Mouse (Mus musculus) thymus, postnatal 10 days (tissue): ENCODE measurements at regions not wholly inside any gene's neighbourhood (a gene's known extent, or its start where the extent isn't known, plus 50 kb on each side); places are given as distances from the start of the nearest gene placed in this dataset.

Source experiments
- DNase-seq, 2 experiments: peaks; one replicate each; pipeline ENCODE4 v3.0.0; 2021; ENCODE audit warnings: low spot score in 2 of 2

GRCm38 (mm10) chr10:117527979-117528378, 101.3 kb upstream of the Cpm start:
- no peak for DNase-seq

DNA sequence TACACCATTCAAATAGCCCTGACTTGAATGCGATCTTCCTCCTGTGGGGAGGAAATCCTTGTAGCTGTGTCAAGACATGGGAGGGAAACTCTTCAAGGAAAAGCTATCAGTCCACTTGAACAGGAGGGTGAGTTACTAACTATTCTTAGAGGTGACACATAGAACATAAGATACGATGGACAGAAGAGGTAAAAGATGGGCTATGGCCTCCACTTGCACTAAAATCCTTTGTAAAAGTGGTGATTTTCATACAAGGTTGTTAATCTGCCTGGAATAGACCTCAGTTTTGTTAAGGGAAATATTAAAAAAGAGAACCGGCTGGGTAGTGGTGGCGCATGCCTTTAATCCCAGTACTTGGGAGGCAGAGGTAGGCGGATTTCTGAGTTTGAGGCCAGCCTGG, 102.1 kb upstream of the Cpm start:
- DNase-seq: no peak

DNA sequence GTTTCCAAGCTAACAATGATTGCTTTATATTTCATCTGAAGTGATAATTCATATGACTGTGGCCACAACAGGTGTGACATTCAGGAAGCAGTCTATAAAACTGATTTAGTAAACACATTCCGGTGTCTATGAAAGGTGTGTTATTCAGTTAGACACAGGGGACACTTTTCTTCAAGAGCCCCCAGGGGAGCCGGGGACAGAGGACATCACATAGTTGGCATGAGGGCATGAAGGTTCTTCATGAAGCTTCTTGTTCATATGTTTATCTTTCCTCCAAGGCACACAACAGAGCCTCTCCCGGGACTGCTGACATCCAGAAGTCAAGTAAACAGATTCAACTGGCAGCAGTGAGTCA, 102.5 kb upstream of the Cpm start:
- no peak for DNase-seq

- DNase-seq: no peak
Measured at GRCm38 (mm10) chr10:117526008-117526833, 103.1 kb upstream of the Cpm start.

- DNase-seq: no peak
Measured at GRCm38 (mm10) chr10:117525608-117526007, 103.7 kb upstream of the Cpm start.

GRCm38 (mm10) chr10:117524926-117525565, 104.3 kb upstream of the Cpm start:
- DNase-seq: no peak

DNA sequence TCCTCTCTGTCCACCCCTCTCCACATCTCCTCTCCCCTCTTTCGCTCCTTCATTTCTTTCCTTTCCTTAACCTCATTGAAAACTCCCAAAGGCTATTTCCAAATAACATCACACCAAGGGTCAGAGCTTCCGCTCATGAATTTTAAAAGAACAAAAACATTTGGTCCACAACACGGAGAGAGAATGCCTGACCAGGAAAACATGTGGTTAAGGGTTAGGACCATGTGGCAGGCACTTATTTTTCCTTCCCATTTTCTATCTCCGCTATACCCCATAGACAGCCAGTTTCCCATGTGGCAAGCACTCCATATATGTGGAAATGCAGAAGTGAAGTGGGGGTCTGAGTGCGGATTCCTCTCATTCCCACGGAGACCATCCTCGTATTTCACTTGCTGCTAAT, 105.2 kb upstream of the Cpm start:
- DNase-seq: no peak

DNA sequence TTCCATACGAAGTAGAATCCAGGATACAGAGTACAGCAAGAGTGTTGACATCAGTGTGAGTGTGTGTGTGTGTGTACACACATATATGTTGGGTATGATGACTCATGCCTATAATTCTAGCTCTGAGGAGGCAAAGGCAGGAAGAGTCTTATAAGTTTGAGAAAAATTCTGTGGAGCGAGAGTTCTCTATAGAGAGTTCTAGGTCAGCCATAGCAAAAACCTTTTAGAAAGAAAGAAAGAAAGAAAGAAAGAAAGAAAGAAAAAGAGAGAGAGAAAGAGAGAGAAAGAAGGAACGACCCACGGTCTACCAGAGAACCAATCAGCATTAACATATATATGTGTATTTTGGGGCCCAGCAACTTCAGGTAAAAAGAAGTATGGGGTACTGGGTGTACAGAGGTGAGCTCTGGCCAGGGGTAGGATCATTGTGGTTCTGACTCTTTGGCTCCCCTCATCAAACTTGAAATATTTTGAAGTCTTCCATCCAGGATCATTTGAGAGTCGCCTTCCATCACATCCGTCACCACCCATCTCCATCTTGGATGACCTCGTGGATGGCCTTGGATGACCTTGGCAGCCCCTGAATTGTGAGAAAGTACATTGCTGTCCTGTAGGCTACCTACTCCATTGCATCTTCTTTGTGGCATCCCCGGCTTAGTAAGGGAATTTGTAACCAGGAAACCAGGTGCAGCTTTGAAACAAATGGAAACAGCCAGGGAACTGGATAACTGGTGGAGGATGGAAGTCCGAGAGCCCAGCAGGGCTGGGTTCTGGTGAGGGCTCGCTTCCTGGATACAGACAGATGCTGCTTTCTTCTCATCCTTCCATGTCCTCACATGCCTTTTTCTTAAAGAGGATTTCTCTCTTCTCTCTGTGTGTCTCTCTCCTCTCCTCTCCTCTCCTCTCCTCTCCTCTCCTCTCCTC, 106.1 kb upstream of the Cpm start:
- no peak for DNase-seq

GRCm38 (mm10) chr10:117522373-117522772, 106.9 kb upstream of the Cpm start:
- no peak for DNase-seq

GRCm38 (mm10) chr10:117521315-117522270, 107.7 kb upstream of the Cpm start:
- DNase-seq: no peak

DNA sequence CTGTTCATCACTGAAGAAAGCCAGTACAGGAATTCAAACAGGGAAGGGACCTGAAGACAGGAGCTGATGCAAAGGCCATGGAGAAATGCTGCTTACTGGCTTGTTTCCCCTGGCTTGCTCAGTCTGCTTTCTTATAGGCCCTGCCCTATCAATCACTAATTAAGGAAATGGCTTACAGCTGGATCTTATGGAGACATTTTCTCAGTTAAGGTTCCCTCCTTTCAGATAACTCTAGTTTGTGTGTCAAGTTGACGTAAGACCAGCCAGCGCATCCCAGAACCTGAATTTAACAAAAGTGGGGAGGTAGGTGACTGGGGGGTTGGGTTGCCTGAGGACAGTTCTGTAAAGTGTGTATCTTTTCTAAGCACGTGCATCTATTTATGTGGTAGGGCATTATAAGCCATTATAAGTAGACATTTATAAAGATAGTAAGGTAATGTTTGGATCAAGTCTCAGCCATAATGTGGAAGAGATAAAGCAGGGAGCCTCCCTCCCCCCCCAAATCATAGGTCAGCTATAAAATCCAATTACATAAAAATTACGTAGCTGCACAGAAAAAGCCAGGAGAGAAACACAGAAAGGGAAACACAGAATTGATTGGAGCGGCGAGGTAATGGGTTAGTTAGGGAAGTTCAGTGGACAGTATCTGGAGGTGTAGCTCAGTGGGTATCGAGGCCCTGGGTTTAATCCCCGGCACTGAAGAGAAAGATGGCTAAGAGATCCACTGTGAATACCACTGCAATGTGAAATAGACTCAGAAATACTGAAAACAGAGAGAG, 108.6 kb upstream of the Cpm start:
- DNase-seq: no peak

DNA sequence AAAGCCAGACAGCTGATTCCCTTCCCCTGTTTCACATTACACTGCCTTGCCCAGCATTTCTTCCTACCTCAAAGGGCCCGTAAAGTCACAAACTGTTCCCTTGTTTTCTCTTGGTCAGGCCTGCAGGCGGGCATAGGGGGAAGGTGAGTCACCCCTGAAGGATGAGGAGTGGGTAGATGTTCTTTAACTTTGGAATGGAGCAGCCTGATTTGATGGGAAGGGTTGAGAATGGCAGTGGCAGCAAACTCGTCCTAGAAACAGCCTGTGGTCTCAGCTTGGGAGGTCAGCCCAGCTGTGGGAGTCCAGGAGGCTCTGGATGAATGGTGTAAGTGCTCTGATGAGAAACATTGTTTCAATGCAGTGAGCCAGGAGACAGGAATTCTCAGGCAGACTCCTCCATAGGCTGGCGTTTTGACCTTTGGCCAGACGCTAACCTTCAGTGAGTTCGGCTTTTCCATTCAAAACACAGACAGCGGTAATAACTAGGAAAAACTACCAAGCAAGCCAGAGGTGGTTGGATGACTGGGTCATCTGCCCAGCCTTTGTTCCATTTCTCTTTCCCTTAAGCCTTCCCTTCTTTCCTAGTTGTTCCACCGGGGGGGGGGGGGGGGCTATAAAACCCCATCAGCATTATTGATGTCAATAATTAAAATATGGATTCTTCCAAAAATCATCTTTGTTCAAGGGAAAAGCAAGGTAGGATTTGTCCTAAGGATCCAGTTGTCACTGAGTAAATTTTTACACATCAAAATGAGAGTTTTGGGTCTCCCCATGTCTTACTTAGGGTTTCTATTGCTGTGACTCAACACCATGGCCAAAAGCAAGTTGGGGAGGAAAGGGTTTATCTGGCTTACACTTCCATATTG, 109.4 kb upstream of the Cpm start:
- DNase-seq: no peak

GRCm38 (mm10) chr10:117518793-117519669, 110.3 kb upstream of the Cpm start:
- DNase-seq: no peak

DNA sequence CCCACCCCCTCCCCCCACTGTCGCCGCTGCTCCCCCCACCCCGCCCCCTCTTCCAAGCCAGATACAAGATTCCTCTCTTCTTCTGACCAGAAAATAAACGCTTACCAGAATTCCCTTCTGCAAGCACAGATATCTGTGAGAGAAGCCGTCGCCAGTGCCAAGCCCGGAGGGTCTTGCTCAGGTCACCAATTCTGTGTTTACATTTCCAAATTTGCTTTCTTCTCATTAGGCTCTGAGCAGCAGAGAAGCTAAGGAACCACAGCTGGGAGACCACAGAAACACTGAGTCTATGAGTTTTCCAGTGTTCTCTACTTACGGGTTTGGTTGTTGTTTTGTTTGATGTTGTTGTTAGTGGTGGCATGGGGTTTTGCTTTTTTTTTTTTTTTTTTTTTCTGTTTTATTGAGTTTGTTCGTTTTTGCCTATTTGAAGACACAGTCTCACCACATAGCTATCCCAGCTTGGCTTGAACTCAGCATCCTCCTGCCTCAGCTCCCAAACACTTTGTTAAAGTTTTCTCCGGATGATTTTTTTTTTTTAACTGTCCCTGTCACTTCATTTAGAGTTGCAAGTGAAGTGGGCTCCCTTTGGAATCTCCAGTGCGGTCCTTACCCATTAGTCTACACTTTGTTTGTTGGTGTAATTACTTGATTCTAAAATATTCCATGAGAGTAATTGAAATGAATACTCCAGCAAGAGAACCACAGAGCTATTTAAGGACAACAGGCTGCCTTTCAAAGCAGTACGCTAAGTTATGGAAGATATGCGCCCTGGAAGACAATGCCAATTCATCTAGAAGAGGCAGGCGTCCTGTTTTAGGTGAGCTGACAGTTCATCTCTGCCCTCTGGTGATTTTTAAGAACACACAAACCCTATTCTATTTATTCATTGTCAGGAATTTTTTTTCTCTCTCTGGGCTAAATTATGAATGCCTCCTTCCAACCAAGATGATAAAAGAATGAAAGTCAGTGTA, 111.2 kb upstream of the Cpm start:
- DNase-seq: no peak

GRCm38 (mm10) chr10:117517071-117517714, 112.1 kb upstream of the Cpm start:
- DNase-seq: no peak

DNA sequence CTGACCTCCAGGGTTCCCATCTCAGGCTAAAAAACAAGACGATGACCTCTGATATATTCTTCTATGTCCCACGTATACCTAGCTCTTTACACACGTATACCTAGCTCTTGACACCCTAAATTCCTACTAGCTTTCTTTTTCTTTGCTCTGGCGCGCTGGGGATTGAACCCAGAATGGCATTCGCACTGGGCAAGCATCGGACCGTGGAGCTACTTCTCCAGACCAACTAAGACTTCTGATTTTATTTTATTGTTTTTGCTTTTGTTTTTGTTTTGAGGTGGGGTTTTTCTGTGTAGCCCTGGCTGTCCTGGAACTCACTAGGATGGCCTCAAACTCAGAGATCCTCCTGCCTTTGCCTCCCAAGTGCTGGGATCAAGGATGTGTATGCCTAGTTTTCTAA, 112.8 kb upstream of the Cpm start:
- DNase-seq: no peak
